In genomic region chr2:37421903-37422302, GRCm38 (mm10) we compare ENCODE assay signal across 7 mouse cellular contexts. TPM values are rescaled to one million over a fixed set of nuclear protein-coding genes. Genes with fewer than 3 reads are reported as not detected.
A peak's percentile ranks its signal among the peaks of the same experiment; 100 is the strongest.
DNase-seq lines count a peak whose midpoint lies in the region; ATAC-seq lines count a peak whose summit lies in the region.

No protein-coding gene starts in this region.

- H3K4me2 ChIP-seq in limb, embryonic 12.5 days, result peak overlapping the region; percentile 75
- peak overlapping the region; percentile 70 for H3K4me2 ChIP-seq in stomach, embryonic 14.5 days (replicated peaks; ENCODE audit: low read depth, low read length)

- peak overlapping the region; percentile 96 for H3K9ac ChIP-seq in limb, embryonic 12.5 days (replicated peaks)
- H3K9ac ChIP-seq in stomach, embryonic 14.5 days (replicated peaks; ENCODE audit: low read depth, low read length), result peak overlapping the region; percentile 98

- 10% methylated on average over 3 of the region's 3 CpGs for WGBS in forebrain, embryonic 10.5 days
- WGBS in limb, embryonic 12.5 days, result 8% methylated on average over 3 of the region's 3 CpGs
- WGBS in stomach, embryonic 14.5 days, result under 1% methylated on average over 3 of the region's 3 CpGs

- peak overlapping the region; percentile 96 for H3K4me3 ChIP-seq in megakaryocyte, embryonic 14.5 days (replicated peaks)
- peak overlapping the region; percentile 93 for H3K4me3 ChIP-seq in forebrain, embryonic 10.5 days
- H3K4me3 ChIP-seq in limb, embryonic 12.5 days (replicated peaks), result peak overlapping the region; percentile 94
- peak overlapping the region; percentile 92 for H3K4me3 ChIP-seq in stomach, embryonic 14.5 days (ENCODE audit: low read depth, low read length)

- ATAC-seq in megakaryocyte, adult 5-6 weeks (ENCODE audit: poor library complexity, severe bottlenecking), result no peak
- ATAC-seq in limb, embryonic 12.5 days (ENCODE audit: insufficient number of reproducible peaks, insufficient read depth, low FRiP score, low TSS enrichment, low read depth), result no peak
- no peak for ATAC-seq in stomach, embryonic 14.5 days (ENCODE audit: insufficient number of reproducible peaks, insufficient read depth, low FRiP score, low read depth)

- peak overlapping the region; percentile 99 for H3K27ac ChIP-seq in forebrain, embryonic 10.5 days
- peak overlapping the region; percentile 96 for H3K27ac ChIP-seq in limb, embryonic 12.5 days
- peak overlapping the region; percentile 92 for H3K27ac ChIP-seq in stomach, embryonic 14.5 days (ENCODE audit: low read length)

- H3K36me3 ChIP-seq in megakaryocyte, embryonic 14.5 days (replicated peaks; ENCODE audit: low read length), result peaks cover 5% of the 10 kb centered on the region
- peaks cover 30% of the 10 kb centered on the region for H3K36me3 ChIP-seq in forebrain, embryonic 10.5 days (replicated peaks)
- peaks cover 8% of the 10 kb centered on the region; the same call in 1 of the 2 replicates for H3K36me3 ChIP-seq in limb, embryonic 12.5 days
- no peaks in the 10 kb centered on the region for H3K36me3 ChIP-seq in stomach, embryonic 14.5 days (ENCODE audit: control insufficient read depth, insufficient read depth, low read length)

- intact Hi-C loops in gastrocnemius, postnatal 36 days (cut with DNase I), result no loop called here

- no peaks in the 10 kb centered on the region for H3K9me3 ChIP-seq in megakaryocyte, embryonic 14.5 days
- H3K9me3 ChIP-seq in forebrain, embryonic 10.5 days, result no peaks in the 10 kb centered on the region
- no peaks in the 10 kb centered on the region for H3K9me3 ChIP-seq in limb, embryonic 12.5 days
- no peaks in the 10 kb centered on the region for H3K9me3 ChIP-seq in stomach, embryonic 14.5 days (ENCODE audit: control insufficient read depth, low read depth, low read length)

- no peaks in the 10 kb centered on the region for H3K27me3 ChIP-seq in megakaryocyte, embryonic 14.5 days (replicated peaks)
- H3K27me3 ChIP-seq in forebrain, embryonic 10.5 days (ENCODE audit: poor library complexity, severe bottlenecking), result no peaks in the 10 kb centered on the region
- H3K27me3 ChIP-seq in limb, embryonic 12.5 days, result no peaks in the 10 kb centered on the region
- H3K27me3 ChIP-seq in stomach, embryonic 14.5 days (ENCODE audit: control insufficient read depth, insufficient read depth, low read length), result no peaks in the 10 kb centered on the region

- H3K4me1 ChIP-seq in megakaryocyte, embryonic 14.5 days, result peaks cover 24% of the 10 kb centered on the region; the same call in 1 of the 2 replicates
- peaks cover 20% of the 10 kb centered on the region for H3K4me1 ChIP-seq in forebrain, embryonic 10.5 days
- H3K4me1 ChIP-seq in limb, embryonic 12.5 days (replicated peaks), result peaks cover 3% of the 10 kb centered on the region; the same call in 1 of the 2 replicates
- no peaks in the 10 kb centered on the region for H3K4me1 ChIP-seq in stomach, embryonic 14.5 days (ENCODE audit: control insufficient read depth, insufficient read depth, low read length)

- DNase-seq in forebrain, embryonic 10.5 days (ENCODE audit: extremely low spot score, low spot score), result no peak
- DNase-seq in gastrocnemius, postnatal 36 days, result no peak
- DNase-seq in left cerebral cortex, adult 9 months (ENCODE audit: low spot score in 2 of 2), result no peak

RNA-seq across cellular contexts. Expression of gene Rc3h2, which starts 0.8 kb away (rescaled TPM):
- polyA plus RNA-seq in megakaryocyte, embryonic 14.5 days (2012; ENCODE audit: insufficient read depth, low replicate concordance), result 0.24 and 0.47 TPM in 2 replicates
- total RNA-seq in megakaryocyte, adult 5-6 weeks (2015), result 30.6 and 31.1 TPM in 2 replicates
- total RNA-seq in megakaryocyte, adult 5-6 weeks (2017), result 37.3 and 42.5 TPM in 2 replicates
- polyA plus RNA-seq in forebrain, embryonic 10.5 days (2016; fragmentation: Nextera tagmentation; extraction: Ambion mirVana), result 17.9 and 20.5 TPM in 2 replicates
- polyA plus RNA-seq in limb, embryonic 12.5 days (2016; fragmentation: Nextera tagmentation; extraction: Ambion mirVana), result 22.2 and 25.6 TPM in 2 replicates
- polyA plus RNA-seq in stomach, embryonic 14.5 days (2014; fragmentation: Nextera tagmentation; extraction: Ambion mirVana), result 23.2 and 27.2 TPM in 2 replicates
- 10 to 100 TPM; 39.3 to 41.5 TPM for total RNA-seq in gastrocnemius, postnatal 36 days (2021)

RNA-seq across cellular contexts. Expression of gene Zbtb26, which starts 21.0 kb away (rescaled TPM):
- 0.06 and 0.82 TPM in 2 replicates for polyA plus RNA-seq in megakaryocyte, embryonic 14.5 days (2012; ENCODE audit: insufficient read depth, low replicate concordance)
- 6.2 and 6.4 TPM in 2 replicates for total RNA-seq in megakaryocyte, adult 5-6 weeks (2015)
- 5.9 and 6.3 TPM in 2 replicates for total RNA-seq in megakaryocyte, adult 5-6 weeks (2017)
- 9.8 and 11.0 TPM in 2 replicates for polyA plus RNA-seq in forebrain, embryonic 10.5 days (2016; fragmentation: Nextera tagmentation; extraction: Ambion mirVana)
- 11.4 and 12.1 TPM in 2 replicates for polyA plus RNA-seq in limb, embryonic 12.5 days (2016; fragmentation: Nextera tagmentation; extraction: Ambion mirVana)
- polyA plus RNA-seq in stomach, embryonic 14.5 days (2014; fragmentation: Nextera tagmentation; extraction: Ambion mirVana), result 9.3 and 9.4 TPM in 2 replicates
- total RNA-seq in gastrocnemius, postnatal 36 days (2021), result 1 to 10 TPM; 2.9 to 3.8 TPM

RNA-seq across cellular contexts. Expression of gene Zbtb6, which starts 21.1 kb away (rescaled TPM):
- 0.06 TPM in 1 of 2 replicates, not detected in the other for polyA plus RNA-seq in megakaryocyte, embryonic 14.5 days (2012; ENCODE audit: insufficient read depth, low replicate concordance)
- 16.2 and 18.4 TPM in 2 replicates for total RNA-seq in megakaryocyte, adult 5-6 weeks (2015)
- 23.1 and 24.8 TPM in 2 replicates for total RNA-seq in megakaryocyte, adult 5-6 weeks (2017)
- 6.0 and 6.7 TPM in 2 replicates for polyA plus RNA-seq in forebrain, embryonic 10.5 days (2016; fragmentation: Nextera tagmentation; extraction: Ambion mirVana)
- polyA plus RNA-seq in limb, embryonic 12.5 days (2016; fragmentation: Nextera tagmentation; extraction: Ambion mirVana), result 7.9 and 8.7 TPM in 2 replicates
- 4.6 and 4.7 TPM in 2 replicates for polyA plus RNA-seq in stomach, embryonic 14.5 days (2014; fragmentation: Nextera tagmentation; extraction: Ambion mirVana)
- total RNA-seq in gastrocnemius, postnatal 36 days (2021), result 1 to 10 TPM; 2.5 to 3.0 TPM

RNA-seq across cellular contexts. Expression of gene Rabgap1, which starts 21.2 kb away (rescaled TPM):
- polyA plus RNA-seq in megakaryocyte, embryonic 14.5 days (2012; ENCODE audit: insufficient read depth, low replicate concordance), result 0.47 and 2.5 TPM in 2 replicates
- 21.6 and 28.3 TPM in 2 replicates for total RNA-seq in megakaryocyte, adult 5-6 weeks (2015)
- total RNA-seq in megakaryocyte, adult 5-6 weeks (2017), result 29.9 and 37.6 TPM in 2 replicates
- 41.1 and 42.1 TPM in 2 replicates for polyA plus RNA-seq in forebrain, embryonic 10.5 days (2016; fragmentation: Nextera tagmentation; extraction: Ambion mirVana)
- 55.6 and 59.8 TPM in 2 replicates for polyA plus RNA-seq in limb, embryonic 12.5 days (2016; fragmentation: Nextera tagmentation; extraction: Ambion mirVana)
- 80.8 and 92.6 TPM in 2 replicates for polyA plus RNA-seq in stomach, embryonic 14.5 days (2014; fragmentation: Nextera tagmentation; extraction: Ambion mirVana)
- total RNA-seq in gastrocnemius, postnatal 36 days (2021), result 10 to 100 TPM; 29.5 to 34.3 TPM

Comparison
In these comparisons a context has a peak if more than half of its experiments do, and no peak if none do; other contexts are left out.
1. RNA of gene Rc3h2, which starts 0.8 kb away (polyA plus RNA-seq): 23.2 to 27.2 TPM in stomach, embryonic 14.5 days, 22.2 to 25.6 TPM in limb, embryonic 12.5 days and 17.9 to 20.5 TPM in forebrain, embryonic 10.5 days; 0.24 to 0.47 TPM in megakaryocyte, embryonic 14.5 days; every median in the first group is over 10 times any median in the second.
2. Peak in every context shown above with its lines, with median percentiles within 50 percentile points of each other: H3K4me3 ChIP-seq and H3K27ac ChIP-seq.